Mouse (Mus musculus) forebrain, postnatal 0 days (tissue): ENCODE results near the gene Magt1. TPM values are rescaled to one million over a fixed set of nuclear protein-coding genes. Genes with fewer than 3 reads are reported as not detected.
"Not testable (repeated sequence)": the region's sequence is repeated elsewhere in the genome, so short reads cannot be mapped to it uniquely, and the experiment has no call there.

Experiments used
- ATAC-seq: fragments of 200-750 bp; cut with Nextera tagmentation; 2 replicates; pipeline ENCODE4 v1.8.0; 2017; ENCODE audit warnings: mild to moderate bottlenecking, moderate library complexity
- DNase-seq: peaks from one replicate; pipeline ENCODE4 v3.0.0-alpha.2; 2015
- H3K27ac ChIP-seq: fragments of 300-500 bp; sonication (generic); 2 replicates; pipeline ENCODE4 v1.5.1; 2014; ENCODE audit warnings: low read depth, mild to moderate bottlenecking, antibody characterized with exemption, low read length, moderate library complexity, mixed read lengths
- H3K27me3 ChIP-seq: fragments of 300-500 bp; sonication (generic); 2 replicates; pipeline ENCODE4 v1.6.1; 2014; ENCODE audit warnings: mild to moderate bottlenecking, low read length, mixed read lengths; ENCODE audit not compliant: insufficient read depth
- H3K36me3 ChIP-seq: fragments of 300-500 bp; sonication (generic); 2 replicates; pipeline ENCODE4 v1.6.1; 2014; ENCODE audit warnings: mild to moderate bottlenecking, moderate library complexity; ENCODE audit not compliant: insufficient read depth
- H3K4me1 ChIP-seq: fragments of 300-500 bp; sonication (generic); 2 replicates; pipeline ENCODE4 v1.6.1; 2014; ENCODE audit warnings: antibody characterized with exemption; ENCODE audit not compliant: insufficient read depth
- H3K4me2 ChIP-seq: fragments of 300-500 bp; sonication (generic); 2 replicates; pipeline ENCODE4 v1.6.1; 2014; ENCODE audit warnings: low read depth, mild to moderate bottlenecking, moderate library complexity
- H3K4me3 ChIP-seq: fragments of 300-500 bp; sonication (generic); 2 replicates; pipeline ENCODE4 v1.5.1; 2014; ENCODE audit warnings: low read depth, low read length, mixed read lengths
- H3K9ac ChIP-seq: fragments of 300-500 bp; sonication (generic); 2 replicates; pipeline ENCODE4 v1.6.1; 2014; ENCODE audit warnings: mild to moderate bottlenecking
- H3K9me3 ChIP-seq: fragments of 300-500 bp; sonication (generic); 2 replicates; pipeline ENCODE4 v1.6.1; 2016; ENCODE audit warnings: low read length
- CTCF ChIP-seq: sonication (generic); IDR thresholded peaks from 2 replicates; pipeline ENCODE4 v1.5.1; 2016; ENCODE audit warnings: antibody characterized with exemption, control low read depth, low read depth
- WGBS: fragments of 180-500 bp; shearing (Covaris S2); extraction: QIAGEN DNeasy Blood & Tissue Kit; methylation state at CpG from one replicate; pipeline ENCODE4 v1.1.7; 2014; 5-methylcytosine and 5-hydroxymethylcytosine counted together
- polyA plus RNA-seq: library from polyadenylated mRNA; unstranded; fragments of >200 nt; fragmentation: Nextera tagmentation; extraction: Ambion mirVana; gene quantifications from 2 replicates; pipeline ENCODE4 v1.2.1, GENCODE M21; 2015
- total RNA-seq: library from RNA; depleted of rRNA; stranded (reverse); fragments of >200 nt; gene quantifications from 2 replicates; pipeline ENCODE4 v1.2.3, GENCODE M21; 2014; rRNA removed

Gene Magt1
- total and polyA plus RNA-seq, 2 experiments from 2014 or later = 12.3 to 17.0 TPM

- ATAC-seq (peak; percentile 45), DNase-seq (peak; percentile 35)
- H3K4me2 ChIP-seq = peak overlapping the region; percentile 43
- H3K27ac ChIP-seq = peak overlapping the region; percentile 95
- WGBS = 28% methylated on average over 55 of the region's 69 CpGs
- no peaks in the 10 kb centered on the region for H3K27me3 ChIP-seq
- H3K4me1 ChIP-seq = no peaks in the 10 kb centered on the region; the same call in 1 of the 2 replicates
- no peaks in the 10 kb centered on the region for H3K36me3 ChIP-seq
- peak overlapping the region; percentile 91 for H3K9ac ChIP-seq
- no peak for TF ChIP-seq CTCF
- peak overlapping the region; percentile 58 for H3K4me3 ChIP-seq
- H3K9me3 ChIP-seq = no peaks in the 10 kb centered on the region
Measured at GRCm38 (mm10) chrX:105927941-105928860, 83.5 kb downstream of the Magt1 start.

DNA sequence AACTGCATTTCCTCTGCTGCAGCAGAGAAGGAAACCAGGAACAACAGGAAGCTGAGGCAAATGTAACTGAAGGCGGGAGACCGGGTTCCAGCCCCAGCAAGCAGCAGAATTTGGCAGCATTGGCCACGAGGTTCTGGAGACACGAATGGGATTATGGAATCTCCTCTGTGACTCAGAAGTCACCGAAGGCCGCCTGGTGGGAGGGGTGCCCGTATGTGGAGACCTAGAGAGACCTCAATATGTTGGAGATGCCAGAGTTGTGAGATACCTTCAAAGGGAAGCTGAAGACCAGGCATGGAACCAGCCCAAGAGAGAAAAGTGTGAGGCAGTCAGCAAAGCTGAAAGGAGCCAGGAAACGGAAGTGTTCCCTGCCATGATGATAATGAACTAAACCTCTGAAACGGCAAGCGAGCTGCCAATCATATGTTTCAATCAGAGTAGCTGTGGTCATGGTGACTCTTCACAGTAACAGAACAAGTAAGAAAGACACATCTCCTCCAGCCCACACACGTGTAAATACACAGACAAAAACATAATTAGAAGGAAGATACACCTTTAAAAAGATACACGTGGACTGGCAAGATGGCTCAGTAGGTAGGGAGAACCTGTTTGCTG is 85.5 kb downstream of the Magt1 start:
- Histone ChIP-seq H3K4me1 (no peaks in the 10 kb centered on the region; the same call in 1 of the 2 replicates), H3K36me3 (no peaks in the 10 kb centered on the region), H3K4me2 (peak overlapping the region; percentile 43), H3K27ac (no peak overlapping the region), H3K4me3 (no peak overlapping the region; the same call in 1 of the 2 replicates), H3K9ac (no peak overlapping the region), H3K27me3 (no peaks in the 10 kb centered on the region), H3K9me3 (no peaks in the 10 kb centered on the region)
- TF ChIP-seq CTCF = no peak
- ATAC-seq (no peak), DNase-seq (no peak)
- 63% methylated on average over 12 of the region's 12 CpGs for WGBS

DNA sequence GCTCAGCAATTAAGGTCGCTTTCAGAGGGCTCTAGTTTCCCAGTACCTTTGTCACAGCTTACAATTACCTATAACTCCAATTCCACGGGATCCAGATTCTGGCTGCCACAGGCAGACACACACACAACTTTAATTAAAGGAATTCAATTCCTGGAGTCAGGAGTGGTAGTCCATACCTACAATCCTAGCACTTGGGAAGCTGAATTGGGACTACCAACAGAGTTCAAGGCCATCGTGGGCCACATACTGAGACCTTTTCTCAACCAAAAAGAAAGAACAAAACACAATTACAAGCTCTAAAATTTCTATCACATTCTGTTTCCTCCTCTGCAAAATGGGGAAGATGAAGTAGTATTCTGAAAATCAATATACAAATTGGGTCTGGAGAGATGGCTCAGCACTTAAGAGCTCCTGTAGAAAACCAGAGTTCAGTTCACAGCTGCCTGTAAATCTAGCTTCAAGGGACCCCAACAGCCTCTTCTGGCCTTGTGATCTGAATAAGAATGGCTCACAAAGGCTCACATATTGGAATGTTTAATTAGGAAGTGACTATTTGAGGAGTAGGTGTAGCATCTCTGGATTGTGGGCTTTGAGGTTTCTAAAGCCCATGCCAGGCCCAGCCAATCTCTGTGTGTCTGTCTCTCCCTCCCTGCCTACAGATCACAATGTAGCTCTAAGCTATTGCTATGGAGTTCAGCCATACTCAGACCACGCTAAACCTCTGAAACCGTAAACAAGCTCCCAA is 87.2 kb downstream of the Magt1 start:
- DNase-seq (no peak), ATAC-seq (no peak)
- no peaks in the 10 kb centered on the region; the same call in 1 of the 2 replicates for H3K4me1 ChIP-seq
- no peak overlapping the region for H3K27ac ChIP-seq
- H3K36me3 ChIP-seq = no peaks in the 10 kb centered on the region
- WGBS = 81% methylated on average over 5 of the region's 5 CpGs
- no peak for TF ChIP-seq CTCF
- H3K9ac ChIP-seq = no peak overlapping the region
- no peak overlapping the region for H3K4me3 ChIP-seq
- no peaks in the 10 kb centered on the region for H3K27me3 ChIP-seq
- no peaks in the 10 kb centered on the region for H3K9me3 ChIP-seq
- H3K4me2 ChIP-seq = no peak overlapping the region

DNA sequence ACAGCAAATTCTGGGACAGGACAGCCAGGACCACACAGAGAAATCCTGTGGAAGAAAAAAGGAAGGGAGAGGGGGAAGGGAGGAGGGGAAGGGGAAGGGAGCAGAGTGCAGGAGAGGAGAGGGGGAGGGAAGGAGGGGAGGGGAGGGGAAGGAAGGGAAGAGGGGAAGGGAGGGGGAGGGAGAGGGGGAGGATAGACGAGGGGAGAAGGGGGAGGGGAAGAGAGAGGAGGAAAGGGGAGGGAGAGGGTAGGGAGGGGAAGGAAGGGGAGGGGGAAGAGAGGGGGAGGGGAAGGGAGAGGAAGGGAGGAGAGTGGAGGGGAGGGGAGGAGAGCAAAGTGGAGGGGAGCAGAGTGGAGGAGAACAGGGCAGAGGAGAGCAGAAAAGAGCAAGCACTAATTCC is 87.8 kb downstream of the Magt1 start:
- Histone ChIP-seq H3K4me3 (no peak overlapping the region), H3K4me2 (no peak overlapping the region), H3K27me3 (no peaks in the 10 kb centered on the region), H3K9ac (no peak overlapping the region), H3K4me1 (no peaks in the 10 kb centered on the region; the same call in 1 of the 2 replicates), H3K27ac (no peak overlapping the region), H3K36me3 (no peaks in the 10 kb centered on the region), H3K9me3 (no peaks in the 10 kb centered on the region)
- ATAC-seq (no peak), DNase-seq (no peak)
- WGBS = no CpG with 5 or more reads among the region's 1 CpGs
- TF ChIP-seq CTCF = no peak

GRCm38 (mm10) chrX:105922986-105923385 is 88.7 kb downstream of the Magt1 start:
- H3K27ac ChIP-seq, H3K4me1 ChIP-seq, H3K27me3 ChIP-seq, DNase-seq, H3K9ac ChIP-seq, H3K4me2 ChIP-seq, H3K9me3 ChIP-seq, H3K4me3 ChIP-seq, H3K36me3 ChIP-seq, ATAC-seq: not testable (repeated sequence)
- WGBS = 92% methylated on average over 7 of the region's 7 CpGs

- Histone ChIP-seq H3K36me3 (no peaks in the 10 kb centered on the region), H3K9ac (no peak overlapping the region), H3K4me3 (no peak overlapping the region), H3K9me3 (no peaks in the 10 kb centered on the region), H3K4me1 (no peaks in the 10 kb centered on the region), H3K27me3 (no peaks in the 10 kb centered on the region), H3K4me2 (no peak overlapping the region), H3K27ac (no peak overlapping the region)
- WGBS = 88% methylated on average over 2 of the region's 2 CpGs
- ATAC-seq = no peak
- no peak for DNase-seq
- TF ChIP-seq CTCF = peak; percentile 33; the same call in 1 of the 2 replicates
Measured at GRCm38 (mm10) chrX:105921421-105921820, 90.3 kb downstream of the Magt1 start.

Other genes starting within 250 kb of the Magt1 start
- gene Fgf16, start 247.6 kb downstream of the Magt1 start, total RNA-seq = 0.33 and 1.0 TPM in 2 replicates
- gene Fgf16, start 247.6 kb downstream of the Magt1 start, polyA plus RNA-seq = 0.25 and 0.36 TPM in 2 replicates
- gene Atrx, start 82.5 kb downstream of the Magt1 start, total RNA-seq = 220 and 305 TPM in 2 replicates
- 130 and 222 TPM in 2 replicates for gene Atrx, start 82.5 kb downstream of the Magt1 start, polyA plus RNA-seq
- gene Cox7b, start 3.8 kb upstream of the Magt1 start, total RNA-seq = 193 and 278 TPM in 2 replicates
- gene Cox7b, start 3.8 kb upstream of the Magt1 start, polyA plus RNA-seq = 393 and 557 TPM in 2 replicates
- 11.7 and 14.6 TPM in 2 replicates for gene Atp7a, start 15.4 kb upstream of the Magt1 start, total RNA-seq
- 4.2 and 6.5 TPM in 2 replicates for gene Atp7a, start 15.4 kb upstream of the Magt1 start, polyA plus RNA-seq
- 0.85 and 1.5 TPM in 2 replicates for gene Tlr13, start 131.3 kb upstream of the Magt1 start, total RNA-seq
- 0.30 and 0.45 TPM in 2 replicates for gene Tlr13, start 131.3 kb upstream of the Magt1 start, polyA plus RNA-seq
- 245 and 251 TPM in 2 replicates for gene Pgk1, start 175.2 kb upstream of the Magt1 start, total RNA-seq
- gene Pgk1, start 175.2 kb upstream of the Magt1 start, polyA plus RNA-seq = 227 and 230 TPM in 2 replicates
- gene Taf9b, start 209.3 kb upstream of the Magt1 start, total RNA-seq = 18.5 and 20.4 TPM in 2 replicates
- 21.4 and 21.8 TPM in 2 replicates for gene Taf9b, start 209.3 kb upstream of the Magt1 start, polyA plus RNA-seq
- not detected in 2 replicates for gene Fnd3c2, start 243.5 kb upstream of the Magt1 start, total RNA-seq
- gene Fnd3c2, start 243.5 kb upstream of the Magt1 start, polyA plus RNA-seq = not detected in 2 replicates